Mouse (Mus musculus): Measurements from ENCODE around the gene Epc2. TPM values are rescaled to one million over a fixed set of nuclear protein-coding genes. Genes with fewer than 3 reads are reported as not detected.
"Not testable (repeated sequence)": the region's sequence is repeated elsewhere in the genome, so short reads cannot be mapped to it uniquely, and the experiment has no call there.

Epc2 gene
- polyA plus RNA-seq, 1 experiment from 2014 or later = 12.0 TPM

GRCm38 (mm10) chr2:49501435-49501834, 50.1 kb downstream of the Epc2 start:
- no peak overlapping the region for H3K27ac ChIP-seq
- no peak overlapping the region for H3K4me2 ChIP-seq (replicated peaks)
- no peaks in the 10 kb centered on the region for H3K4me1 ChIP-seq
- no peak overlapping the region for H3K9ac ChIP-seq
- H3K4me3 ChIP-seq = no peak overlapping the region
- H3K9me3 ChIP-seq (replicated peaks) = no peaks in the 10 kb centered on the region
- no peaks in the 10 kb centered on the region for H3K27me3 ChIP-seq
- H3K36me3 ChIP-seq = no peaks in the 10 kb centered on the region
- no peak for ATAC-seq (ENCODE audit: low FRiP score)
- WGBS = 64% methylated on average over 4 of the region's 4 CpGs

GRCm38 (mm10) chr2:49503596-49503995, 52.3 kb downstream of the Epc2 start:
- WGBS = 57% methylated on average over 3 of the region's 3 CpGs
- no peak overlapping the region for H3K27ac ChIP-seq
- no peaks in the 10 kb centered on the region for H3K4me1 ChIP-seq
- H3K36me3 ChIP-seq = no peaks in the 10 kb centered on the region
- no peak overlapping the region for H3K4me3 ChIP-seq
- no peak overlapping the region for H3K4me2 ChIP-seq (replicated peaks)
- no peaks in the 10 kb centered on the region for H3K27me3 ChIP-seq
- no peak for ATAC-seq (ENCODE audit: low FRiP score)
- H3K9ac ChIP-seq = no peak overlapping the region
- no peaks in the 10 kb centered on the region for H3K9me3 ChIP-seq (replicated peaks)

GRCm38 (mm10) chr2:49505151-49505550, 53.9 kb downstream of the Epc2 start:
- not testable (repeated sequence) for H3K27ac ChIP-seq; H3K4me2 ChIP-seq (replicated peaks); ATAC-seq (ENCODE audit: low FRiP score); H3K27me3 ChIP-seq; H3K36me3 ChIP-seq; H3K9me3 ChIP-seq (replicated peaks); H3K4me3 ChIP-seq; H3K9ac ChIP-seq; H3K4me1 ChIP-seq
- 88% methylated on average over 1 of the region's 1 CpGs for WGBS

- no peak overlapping the region for H3K9ac ChIP-seq
- H3K4me1 ChIP-seq = peaks cover 8% of the 10 kb centered on the region; the same call in 1 of the 2 replicates
- no peak overlapping the region for H3K4me3 ChIP-seq
- no peaks in the 10 kb centered on the region for H3K36me3 ChIP-seq
- H3K9me3 ChIP-seq (replicated peaks) = no peaks in the 10 kb centered on the region
- ATAC-seq (ENCODE audit: low FRiP score) = no peak
- H3K4me2 ChIP-seq (replicated peaks) = no peak overlapping the region
- 32% methylated on average over 1 of the region's 1 CpGs for WGBS
- H3K27ac ChIP-seq = peak overlapping the region; percentile 40; the same call in 1 of the 2 replicates
- H3K27me3 ChIP-seq = no peaks in the 10 kb centered on the region
Observed at GRCm38 (mm10) chr2:49510832-49511231, 59.5 kb downstream of the Epc2 start.

- no peak overlapping the region for H3K27ac ChIP-seq
- no peak overlapping the region for H3K4me2 ChIP-seq (replicated peaks)
- no peak overlapping the region for H3K9ac ChIP-seq
- no peaks in the 10 kb centered on the region for H3K9me3 ChIP-seq (replicated peaks)
- no peak for ATAC-seq (ENCODE audit: low FRiP score)
- H3K36me3 ChIP-seq = no peaks in the 10 kb centered on the region
- no peaks in the 10 kb centered on the region for H3K27me3 ChIP-seq
- H3K4me3 ChIP-seq = no peak overlapping the region
- WGBS = 75% methylated on average over 2 of the region's 2 CpGs
- 0 out of 2 replicates have a peak, but pooled peaks cover 5% of the 10 kb centered on the region for H3K4me1 ChIP-seq
Observed at GRCm38 (mm10) chr2:49516011-49516410, 64.7 kb downstream of the Epc2 start.

- no peaks in the 10 kb centered on the region for H3K27me3 ChIP-seq
- no peak overlapping the region for H3K9ac ChIP-seq
- ATAC-seq (ENCODE audit: low FRiP score) = no peak
- no peak overlapping the region for H3K4me2 ChIP-seq (replicated peaks)
- H3K4me3 ChIP-seq = no peak overlapping the region
- WGBS = 90% methylated on average over 2 of the region's 2 CpGs
- H3K36me3 ChIP-seq = peaks cover 4% of the 10 kb centered on the region; the same call in 1 of the 2 replicates
- no peak overlapping the region for H3K27ac ChIP-seq
- no peaks in the 10 kb centered on the region for H3K9me3 ChIP-seq (replicated peaks)
- no peaks in the 10 kb centered on the region for H3K4me1 ChIP-seq
Observed at GRCm38 (mm10) chr2:49520409-49520808, 69.1 kb downstream of the Epc2 start.

- WGBS = 74% methylated on average over 1 of the region's 1 CpGs
- H3K4me1 ChIP-seq = no peaks in the 10 kb centered on the region
- H3K9me3 ChIP-seq (replicated peaks) = no peaks in the 10 kb centered on the region
- H3K27ac ChIP-seq = no peak overlapping the region
- no peak overlapping the region for H3K4me3 ChIP-seq
- ATAC-seq (ENCODE audit: low FRiP score) = no peak
- H3K9ac ChIP-seq = no peak overlapping the region
- no peak overlapping the region for H3K4me2 ChIP-seq (replicated peaks)
- H3K36me3 ChIP-seq = peaks cover 4% of the 10 kb centered on the region; the same call in 1 of the 2 replicates
- no peaks in the 10 kb centered on the region for H3K27me3 ChIP-seq
Observed at GRCm38 (mm10) chr2:49520989-49521388, 69.7 kb downstream of the Epc2 start.

GRCm38 (mm10) chr2:49521564-49521963, 70.3 kb downstream of the Epc2 start:
- no peaks in the 10 kb centered on the region for H3K4me1 ChIP-seq
- WGBS = 66% methylated on average over 2 of the region's 2 CpGs
- no peak for ATAC-seq (ENCODE audit: low FRiP score)

GRCm38 (mm10) chr2:49522578-49522977, 71.3 kb downstream of the Epc2 start:
- Histone ChIP-seq H3K27ac (no peak overlapping the region), H3K4me2 (replicated peaks) (no peak overlapping the region), H3K36me3 (peaks cover 4% of the 10 kb centered on the region; the same call in 1 of the 2 replicates), H3K9me3 (replicated peaks) (no peaks in the 10 kb centered on the region), H3K4me3 (no peak overlapping the region), H3K4me1 (no peaks in the 10 kb centered on the region), H3K27me3 (no peaks in the 10 kb centered on the region), H3K9ac (no peak overlapping the region)
- no peak for ATAC-seq (ENCODE audit: low FRiP score)
- 71% methylated on average over 4 of the region's 4 CpGs for WGBS

More at GRCm38 (mm10) chr2:49521564-49521963, 70.3 kb downstream of the Epc2 start:
- no peak overlapping the region for H3K27ac ChIP-seq
- no peak overlapping the region for H3K9ac ChIP-seq
- peaks cover 4% of the 10 kb centered on the region; the same call in 1 of the 2 replicates for H3K36me3 ChIP-seq
- H3K27me3 ChIP-seq = no peaks in the 10 kb centered on the region
- H3K4me3 ChIP-seq = no peak overlapping the region
- H3K9me3 ChIP-seq (replicated peaks) = no peaks in the 10 kb centered on the region
- no peak overlapping the region for H3K4me2 ChIP-seq (replicated peaks)

GRCm38 (mm10) chr2:49537147-49537546, 85.9 kb downstream of the Epc2 start:
- 93% methylated on average over 6 of the region's 6 CpGs for WGBS
- no peak for ATAC-seq (ENCODE audit: low FRiP score)
- Histone ChIP-seq H3K4me1 (no peaks in the 10 kb centered on the region), H3K9ac (no peak overlapping the region), H3K4me3 (no peak overlapping the region), H3K27me3 (no peaks in the 10 kb centered on the region), H3K27ac (no peak overlapping the region), H3K36me3 (peaks cover 13% of the 10 kb centered on the region), H3K9me3 (replicated peaks) (no peaks in the 10 kb centered on the region), H3K4me2 (replicated peaks) (no peak overlapping the region)

- H3K4me3 ChIP-seq = no peak overlapping the region
- H3K27me3 ChIP-seq = no peaks in the 10 kb centered on the region
- no peaks in the 10 kb centered on the region for H3K4me1 ChIP-seq
- H3K9ac ChIP-seq = no peak overlapping the region
- peaks cover 13% of the 10 kb centered on the region for H3K36me3 ChIP-seq
- H3K4me2 ChIP-seq (replicated peaks) = no peak overlapping the region
- no peak overlapping the region for H3K27ac ChIP-seq
- no peak for ATAC-seq (ENCODE audit: low FRiP score)
- WGBS = 79% methylated on average over 2 of the region's 2 CpGs
- H3K9me3 ChIP-seq (replicated peaks) = no peaks in the 10 kb centered on the region
Observed at GRCm38 (mm10) chr2:49538056-49538455, 86.8 kb downstream of the Epc2 start.

- H3K4me3 ChIP-seq = no peak overlapping the region
- no peaks in the 10 kb centered on the region for H3K4me1 ChIP-seq
- H3K9me3 ChIP-seq (replicated peaks) = no peaks in the 10 kb centered on the region
- no peak overlapping the region for H3K9ac ChIP-seq
- no peak for ATAC-seq (ENCODE audit: low FRiP score)
- H3K4me2 ChIP-seq (replicated peaks) = no peak overlapping the region
- peaks cover 13% of the 10 kb centered on the region for H3K36me3 ChIP-seq
- WGBS = 95% methylated on average over 2 of the region's 2 CpGs
- no peaks in the 10 kb centered on the region for H3K27me3 ChIP-seq
- no peak overlapping the region for H3K27ac ChIP-seq
Observed at GRCm38 (mm10) chr2:49539745-49540144, 88.5 kb downstream of the Epc2 start.

GRCm38 (mm10) chr2:49547813-49548212, 96.5 kb downstream of the Epc2 start:
- no peak for ATAC-seq (ENCODE audit: low FRiP score)
- H3K4me2 ChIP-seq (replicated peaks) = no peak overlapping the region

More at GRCm38 (mm10) chr2:49547813-49548212, 96.5 kb downstream of the Epc2 start:
- no peak overlapping the region for H3K27ac ChIP-seq
- 78% methylated on average over 5 of the region's 5 CpGs for WGBS
- H3K9ac ChIP-seq = no peak overlapping the region
- H3K4me3 ChIP-seq = no peak overlapping the region
- no peaks in the 10 kb centered on the region for H3K9me3 ChIP-seq (replicated peaks)
- no peaks in the 10 kb centered on the region for H3K4me1 ChIP-seq
- peaks cover 37% of the 10 kb centered on the region for H3K36me3 ChIP-seq
- H3K27me3 ChIP-seq = no peaks in the 10 kb centered on the region

Data from hindbrain, embryonic 12.5 days (tissue).